Mouse (Mus musculus) forebrain, postnatal 0 days (tissue): Measurements from ENCODE around the gene Ppwd1. TPM values are rescaled to one million over a fixed set of nuclear protein-coding genes. Genes with fewer than 3 reads are reported as not detected.

ENCODE experiments used
- ATAC-seq: fragments of 200-750 bp; cut with Nextera tagmentation; 2 replicates; pipeline ENCODE4 v1.8.0; 2017; ENCODE audit warnings: mild to moderate bottlenecking, moderate library complexity
- DNase-seq: peaks from one replicate; pipeline ENCODE4 v3.0.0-alpha.2; 2015
- H3K27ac ChIP-seq: fragments of 300-500 bp; sonication (generic); 2 replicates; pipeline ENCODE4 v1.5.1; 2014; ENCODE audit warnings: low read depth, mild to moderate bottlenecking, antibody characterized with exemption, low read length, moderate library complexity, mixed read lengths
- H3K27me3 ChIP-seq: fragments of 300-500 bp; sonication (generic); 2 replicates; pipeline ENCODE4 v1.6.1; 2014; ENCODE audit warnings: mild to moderate bottlenecking, low read length, mixed read lengths; ENCODE audit not compliant: insufficient read depth
- H3K36me3 ChIP-seq: fragments of 300-500 bp; sonication (generic); 2 replicates; pipeline ENCODE4 v1.6.1; 2014; ENCODE audit warnings: mild to moderate bottlenecking, moderate library complexity; ENCODE audit not compliant: insufficient read depth
- H3K4me1 ChIP-seq: fragments of 300-500 bp; sonication (generic); 2 replicates; pipeline ENCODE4 v1.6.1; 2014; ENCODE audit warnings: antibody characterized with exemption; ENCODE audit not compliant: insufficient read depth
- H3K4me2 ChIP-seq: fragments of 300-500 bp; sonication (generic); 2 replicates; pipeline ENCODE4 v1.6.1; 2014; ENCODE audit warnings: low read depth, mild to moderate bottlenecking, moderate library complexity
- H3K4me3 ChIP-seq: fragments of 300-500 bp; sonication (generic); 2 replicates; pipeline ENCODE4 v1.5.1; 2014; ENCODE audit warnings: low read depth, low read length, mixed read lengths
- H3K9ac ChIP-seq: fragments of 300-500 bp; sonication (generic); 2 replicates; pipeline ENCODE4 v1.6.1; 2014; ENCODE audit warnings: mild to moderate bottlenecking
- H3K9me3 ChIP-seq: fragments of 300-500 bp; sonication (generic); 2 replicates; pipeline ENCODE4 v1.6.1; 2016; ENCODE audit warnings: low read length
- CTCF ChIP-seq: sonication (generic); IDR thresholded peaks from 2 replicates; pipeline ENCODE4 v1.5.1; 2016; ENCODE audit warnings: antibody characterized with exemption, control low read depth, low read depth
- WGBS: fragments of 180-500 bp; shearing (Covaris S2); extraction: QIAGEN DNeasy Blood & Tissue Kit; methylation state at CpG from one replicate; pipeline ENCODE4 v1.1.7; 2014; 5-methylcytosine and 5-hydroxymethylcytosine counted together
- polyA plus RNA-seq: library from polyadenylated mRNA; unstranded; fragments of >200 nt; fragmentation: Nextera tagmentation; extraction: Ambion mirVana; gene quantifications from 2 replicates; pipeline ENCODE4 v1.2.1, GENCODE M21; 2015
- total RNA-seq: library from RNA; depleted of rRNA; stranded (reverse); fragments of >200 nt; gene quantifications from 2 replicates; pipeline ENCODE4 v1.2.3, GENCODE M21; 2014; rRNA removed

Ppwd1 gene
- total and polyA plus RNA-seq, 2 experiments from 2014 or later, result 4.6 to 10.0 TPM

GRCm38 (mm10) chr13:104155686-104156085 is 73.0 kb downstream of the Ppwd1 start:
- H3K27me3 ChIP-seq, result no peaks in the 10 kb centered on the region
- H3K36me3 ChIP-seq, result peaks cover 34% of the 10 kb centered on the region

More at GRCm38 (mm10) chr13:104155686-104156085, 73.0 kb downstream of the Ppwd1 start:
- no peak for DNase-seq
- Histone ChIP-seq H3K4me3 (no peak overlapping the region), H3K4me1 (no peaks in the 10 kb centered on the region), H3K27ac (no peak overlapping the region), H3K9ac (no peak overlapping the region), H3K9me3 (no peaks in the 10 kb centered on the region), H3K4me2 (no peak overlapping the region)
- ATAC-seq, result no peak
- TF ChIP-seq CTCF, result no peak
- 85% methylated on average over 1 of the region's 1 CpGs for WGBS

Other genes with a start within 250 kb of the Ppwd1 start
- gene Nln, start 119.2 kb downstream of the Ppwd1 start, total RNA-seq, result 77.2 and 80.0 TPM in 2 replicates
- gene Nln, start 119.2 kb downstream of the Ppwd1 start, polyA plus RNA-seq, result 40.7 and 49.0 TPM in 2 replicates
- 32.2 and 39.6 TPM in 2 replicates for gene Sgtb, start 119.1 kb downstream of the Ppwd1 start, total RNA-seq
- 20.4 and 23.0 TPM in 2 replicates for gene Sgtb, start 119.1 kb downstream of the Ppwd1 start, polyA plus RNA-seq
- gene Trappc13, start 50.4 kb downstream of the Ppwd1 start, total RNA-seq, result 51.1 and 55.4 TPM in 2 replicates
- gene Trappc13, start 50.4 kb downstream of the Ppwd1 start, polyA plus RNA-seq, result 48.3 and 49.0 TPM in 2 replicates
- 67.1 and 70.2 TPM in 2 replicates for gene Trim23, start 50.0 kb downstream of the Ppwd1 start, total RNA-seq
- 28.1 and 34.7 TPM in 2 replicates for gene Trim23, start 50.0 kb downstream of the Ppwd1 start, polyA plus RNA-seq
- gene Cenpk, start 232 bp downstream of the Ppwd1 start, total RNA-seq, result 3.5 and 10.7 TPM in 2 replicates
- 13.5 and 15.2 TPM in 2 replicates for gene Cenpk, start 232 bp downstream of the Ppwd1 start, polyA plus RNA-seq
- 3.5 and 4.6 TPM in 2 replicates for gene Adamts6, start 59.0 kb upstream of the Ppwd1 start, total RNA-seq
- 0.26 and 0.62 TPM in 2 replicates for gene Adamts6, start 59.0 kb upstream of the Ppwd1 start, polyA plus RNA-seq